In the genomic region with DNA sequence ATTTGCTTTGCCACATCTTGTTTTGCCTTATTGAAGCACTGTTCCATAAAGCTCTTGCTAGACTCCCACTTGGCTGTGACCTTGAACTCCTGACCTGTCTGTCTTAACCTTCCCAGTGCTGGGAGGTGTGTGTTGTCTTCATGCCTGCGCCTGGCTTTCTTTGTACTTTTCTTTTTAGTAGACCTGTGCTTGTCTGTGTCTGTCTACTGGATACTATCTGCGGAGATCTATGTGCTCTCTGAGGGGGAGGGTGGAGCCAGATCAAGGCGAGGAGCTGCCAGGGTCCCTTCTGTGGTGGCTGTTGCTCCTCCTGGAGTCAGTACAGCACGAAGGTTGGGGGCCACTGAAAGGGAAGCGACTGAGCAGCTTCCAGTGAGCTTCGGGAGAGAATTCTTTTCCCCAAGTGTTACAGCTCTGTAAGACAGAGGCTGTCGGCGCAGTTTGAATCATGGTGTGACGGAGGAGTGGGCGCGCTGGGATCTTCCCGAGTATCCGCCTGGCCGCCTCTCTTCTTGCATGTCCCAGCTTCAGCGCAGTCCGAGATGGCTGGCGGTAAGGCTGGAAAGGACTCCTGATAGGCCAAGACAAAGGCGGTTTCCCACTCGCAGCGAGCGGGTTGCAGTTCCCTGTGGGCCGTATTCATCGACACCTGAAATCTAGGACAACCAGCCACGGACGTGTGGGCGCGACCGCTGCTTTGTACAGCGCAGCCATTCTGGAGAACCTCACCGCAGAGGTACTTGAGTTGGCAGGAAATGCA, we compare ENCODE assay signal across 21 mouse cellular contexts. TPM values are rescaled to one million over a fixed set of nuclear protein-coding genes. Genes with fewer than 3 reads are reported as not detected.
DNase-seq lines count a peak whose midpoint lies in the region; ATAC-seq and TF ChIP-seq lines count a peak whose summit lies in the region.
"Had no signal": no experiment of that assay in that cellular context is flagged by ENCODE, and none has a peak within 500 bp of the region (broad histone marks: within the 10 kb centered on the region; RNA-seq: fewer than 3 reads in every experiment).

No protein-coding gene starts in this region.

- H3K4me2 ChIP-seq in heart, embryonic 12.5 days: peak overlapping the region; percentile 26
- H3K4me2 ChIP-seq in lung, embryonic 14.5 days: peak overlapping the region; percentile 25; the same call in 1 of the 2 replicates
- H3K4me2 ChIP-seq: forebrain, embryonic 13.5 days; hindbrain, embryonic 15.5 days; liver, embryonic 13.5 days had no signal

- no peak for TF ChIP-seq POLR2A in cerebellum, adult 2 months (IDR thresholded peaks at IDR 0.05; ENCODE audit: borderline replicate concordance, insufficient read depth, low read length)
- TF ChIP-seq POLR2A in heart, adult 2 months (IDR thresholded peaks at IDR 0.05; ENCODE audit: insufficient read depth, low read depth, low read length): no peak

- no peaks in the 10 kb centered on the region for H3K27me3 ChIP-seq in cerebellum, adult 2 months (ENCODE audit: control insufficient read depth, insufficient read depth, low read length)
- no peaks in the 10 kb centered on the region for H3K27me3 ChIP-seq in heart, embryonic 12.5 days (replicated peaks)
- H3K27me3 ChIP-seq in heart, adult 2 months (ENCODE audit: control insufficient read depth, insufficient read depth, low read length): no peaks in the 10 kb centered on the region
- H3K27me3 ChIP-seq in lung, embryonic 14.5 days (ENCODE audit: insufficient read depth, low read length): no peaks in the 10 kb centered on the region
- H3K27me3 ChIP-seq: forebrain, embryonic 13.5 days; hindbrain, embryonic 15.5 days; liver, embryonic 13.5 days; Patski had no signal

- H3K79me2 ChIP-seq in heart, adult 2 months (replicated peaks; ENCODE audit: control insufficient read depth, insufficient read depth, low read length): no peaks in the 10 kb centered on the region

- intact Hi-C loops in heart, adult 2 months (cut with DNase I): no loop called here

- H3K9me3 ChIP-seq in heart, embryonic 12.5 days (replicated peaks): no peaks in the 10 kb centered on the region
- H3K9me3 ChIP-seq in lung, embryonic 14.5 days (ENCODE audit: low read depth, low read length): no peaks in the 10 kb centered on the region
- H3K9me3 ChIP-seq: forebrain, embryonic 13.5 days; hindbrain, embryonic 15.5 days; liver, embryonic 13.5 days; megakaryocyte, embryonic 14.5 days had no signal

- H3K27ac ChIP-seq in cerebellum, adult 2 months (ENCODE audit: insufficient read depth, low read length): no peak overlapping the region
- H3K27ac ChIP-seq in heart, embryonic 12.5 days (ENCODE audit: poor library complexity, severe bottlenecking): no peak overlapping the region
- H3K27ac ChIP-seq in heart, adult 2 months: no peak overlapping the region
- H3K27ac ChIP-seq in lung, embryonic 14.5 days (ENCODE audit: low read depth): no peak overlapping the region
- H3K27ac ChIP-seq: forebrain, embryonic 13.5 days; hindbrain, embryonic 15.5 days; liver, embryonic 13.5 days had no signal

- H3K4me1 ChIP-seq in cerebellum, adult 2 months (ENCODE audit: control insufficient read depth, insufficient read depth, low read length): no peaks in the 10 kb centered on the region
- H3K4me1 ChIP-seq in heart, embryonic 12.5 days (replicated peaks): peaks cover 14% of the 10 kb centered on the region
- peaks cover 1% of the 10 kb centered on the region for H3K4me1 ChIP-seq in heart, adult 2 months (ENCODE audit: control insufficient read depth, insufficient read depth, low read length)
- H3K4me1 ChIP-seq in lung, embryonic 14.5 days (ENCODE audit: insufficient read depth): no peaks in the 10 kb centered on the region; the same call in 1 of the 2 replicates
- H3K4me1 ChIP-seq: liver, embryonic 13.5 days had no signal

- peak; percentile 33 to 48 for DNase-seq in cerebellum, adult 2 months
- no peak for DNase-seq in cerebellum, adult 9-11 months
- DNase-seq in heart, adult 2 months: no peak
- no peak for DNase-seq in lung, embryonic 14.5 days
- no peak for DNase-seq in lung, postnatal 10 days
- DNase-seq: kidney, adult 18-20 months; kidney, postnatal 10 days; liver, embryonic 13.5 days; lung, postnatal 14 days; retina, postnatal 1 day; right cerebral cortex, postnatal 4 days; thymus, postnatal 36 days had no signal

- ATAC-seq in heart, embryonic 12.5 days (ENCODE audit: insufficient number of reproducible peaks, low FRiP score): no peak
- no peak for ATAC-seq in lung, embryonic 14.5 days (ENCODE audit: insufficient read depth)
- no peak for ATAC-seq in inflammation-experienced regulatory T-cells, adult 6 months
- ATAC-seq: forebrain, embryonic 13.5 days; midbrain, embryonic 16.5 days; Patski had no signal

- no peak overlapping the region for H3K9ac ChIP-seq in heart, embryonic 12.5 days
- no peak overlapping the region for H3K9ac ChIP-seq in heart, adult 2 months (ENCODE audit: low read depth, low read length)
- H3K9ac ChIP-seq in lung, embryonic 14.5 days: no peak overlapping the region
- H3K9ac ChIP-seq: forebrain, embryonic 13.5 days; hindbrain, embryonic 15.5 days; liver, embryonic 13.5 days had no signal

- 85% methylated on average over 30 of the region's 30 CpGs for WGBS in cerebellum, adult 2 months
- WGBS in heart, embryonic 12.5 days: 60% methylated on average over 30 of the region's 30 CpGs
- WGBS in heart, adult 2 months: 73% methylated on average over 30 of the region's 30 CpGs
- WGBS in lung, embryonic 14.5 days: 66% methylated on average over 30 of the region's 30 CpGs

- peaks cover 20% of the 10 kb centered on the region for H3K36me3 ChIP-seq in heart, embryonic 12.5 days
- no peaks in the 10 kb centered on the region for H3K36me3 ChIP-seq in heart, adult 2 months (ENCODE audit: control insufficient read depth, insufficient read depth, low read length)
- 0 out of 2 replicates have a peak, but pooled peaks cover 4% of the 10 kb centered on the region for H3K36me3 ChIP-seq in lung, embryonic 14.5 days (ENCODE audit: insufficient read depth)
- H3K36me3 ChIP-seq: liver, embryonic 13.5 days had no signal

- no peak for TF ChIP-seq CTCF in cerebellum, adult 2 months (IDR thresholded peaks at IDR 0.05; ENCODE audit: borderline replicate concordance, insufficient read depth, low read depth, low read length)
- TF ChIP-seq CTCF in heart, adult 2 months (IDR thresholded peaks at IDR 0.05): no peak
- TF ChIP-seq CTCF in lung, embryonic 14.5 days (IDR thresholded peaks at IDR 0.05; ENCODE audit: low read depth): no peak

- no peak for TF ChIP-seq EP300 in heart, adult 2 months (IDR thresholded peaks at IDR 0.05; ENCODE audit: insufficient read depth, low read depth, low read length)

- H3K4me3 ChIP-seq in cerebellum, adult 2 months (replicated peaks; ENCODE audit: insufficient read depth, low read depth, low read length): no peak overlapping the region
- no peak overlapping the region for H3K4me3 ChIP-seq in heart, embryonic 12.5 days
- no peak overlapping the region for H3K4me3 ChIP-seq in heart, adult 2 months
- no peak overlapping the region for H3K4me3 ChIP-seq in lung, embryonic 14.5 days (ENCODE audit: low read depth, low read length)
- H3K4me3 ChIP-seq: forebrain, embryonic 13.5 days; hindbrain, embryonic 15.5 days; liver, embryonic 13.5 days; megakaryocyte, embryonic 14.5 days had no signal

RNA-seq across cellular contexts. Expression of gene Btbd16, which starts 7.3 kb away (rescaled TPM):
- 0.44 and 0.47 TPM in 2 replicates for polyA plus RNA-seq in cerebellum, adult 2 months (2012; rRNA removed)
- polyA plus RNA-seq in heart, embryonic 12.5 days (2016; fragmentation: Nextera tagmentation; extraction: Ambion mirVana): 0.15 and 0.18 TPM in 2 replicates
- total RNA-seq in heart, adult 2 months (2021): not detected
- 0.18 and 0.20 TPM in 2 replicates for polyA plus RNA-seq in heart, adult 2 months (2012; rRNA removed)
- polyA plus RNA-seq in lung, embryonic 14.5 days (2014; fragmentation: Nextera tagmentation; extraction: Ambion mirVana): not detected in 2 replicates
- 1 to 10 TPM; 2.1 to 7.9 (median 7.2) TPM for polyA plus RNA-seq in inflammation-experienced regulatory T-cells, adult 6 months (2017; shearing (Covaris generic))
- total RNA-seq: CH12.LX had no signal
- polyA plus RNA-seq: forebrain, embryonic 13.5 days; hindbrain, embryonic 15.5 days; limb, embryonic 11.5 days; liver, embryonic 13.5 days; midbrain, embryonic 16.5 days had no signal

Comparison
In these comparisons a context has a peak if more than half of its experiments do, and no peak if none do; other contexts are left out.
1. DNase-seq: peak in cerebellum, adult 2 months (2 of 2); none in cerebellum, adult 9-11 months (single experiment), heart, adult 2 months (0 of 2), lung, embryonic 14.5 days (single experiment) and lung, postnatal 10 days (single experiment).